Mouse (Mus musculus) stomach, embryonic 15.5 days (tissue): Measurements from ENCODE around the gene Zmiz1. TPM values are rescaled to one million over a fixed set of nuclear protein-coding genes. Genes with fewer than 3 reads are reported as not detected.

Experiments used
- ATAC-seq: fragments of 200-750 bp; cut with Nextera tagmentation; 2 replicates; pipeline ENCODE4 v1.8.0; 2017; ENCODE audit warnings: low read depth, moderate number of reproducible peaks, moderate TSS enrichment; ENCODE audit not compliant: insufficient read depth, low FRiP score
- H3K27ac ChIP-seq: fragments of 300-500 bp; sonication (generic); 2 replicates; pipeline ENCODE4 v1.5.1; 2015; ENCODE audit warnings: mild to moderate bottlenecking, inconsistent platforms
- H3K27me3 ChIP-seq: fragments of 300-500 bp; sonication (generic); replicated peaks from 2 replicates; pipeline ENCODE4 v1.6.1; 2015; ENCODE audit warnings: inconsistent platforms
- H3K36me3 ChIP-seq: fragments of 300-500 bp; sonication (generic); 2 replicates; pipeline ENCODE4 v1.6.1; 2015; ENCODE audit warnings: inconsistent platforms
- H3K4me1 ChIP-seq: fragments of 300-500 bp; sonication (generic); 2 replicates; pipeline ENCODE4 v1.6.1; 2015; ENCODE audit warnings: inconsistent platforms
- H3K4me2 ChIP-seq: fragments of 300-500 bp; sonication (generic); 2 replicates; pipeline ENCODE4 v1.6.1; 2015; ENCODE audit warnings: mild to moderate bottlenecking, inconsistent platforms
- H3K4me3 ChIP-seq: fragments of 300-500 bp; sonication (generic); replicated peaks from 2 replicates; pipeline ENCODE4 v1.5.1; 2015; ENCODE audit warnings: inconsistent platforms
- H3K9ac ChIP-seq: fragments of 300-500 bp; sonication (generic); 2 replicates; pipeline ENCODE4 v1.6.1; 2015; ENCODE audit warnings: inconsistent platforms
- H3K9me3 ChIP-seq: fragments of 300-500 bp; sonication (generic); 2 replicates; pipeline ENCODE4 v1.6.1; 2016; ENCODE audit warnings: inconsistent platforms
- WGBS: fragments of 180-500 bp; shearing (Covaris S2); methylation state at CpG from one replicate; pipeline ENCODE4 v1.1.7; 2015; 5-methylcytosine and 5-hydroxymethylcytosine counted together
- polyA plus RNA-seq: library from polyadenylated mRNA; unstranded; fragments of >200 nt; fragmentation: Nextera tagmentation; extraction: Ambion mirVana; gene quantifications from 2 replicates; pipeline ENCODE4 v1.2.1, GENCODE M21; 2015

Gene Zmiz1
- polyA plus RNA-seq, 1 experiment from 2014 or later, result 29.0 TPM

GRCm38 (mm10) chr14:25598960-25599359 is 140.0 kb downstream of the Zmiz1 start:
- Histone ChIP-seq H3K36me3 (peaks cover 8% of the 10 kb centered on the region), H3K27me3 (no peaks in the 10 kb centered on the region), H3K4me3 (no peak overlapping the region), H3K4me1 (peaks cover 44% of the 10 kb centered on the region), H3K9ac (no peak overlapping the region), H3K27ac (no peak overlapping the region), H3K9me3 (no peaks in the 10 kb centered on the region), H3K4me2 (no peak overlapping the region)
- no peak for ATAC-seq
- 89% methylated on average over 6 of the region's 6 CpGs for WGBS

- Histone ChIP-seq H3K4me1 (peaks cover 43% of the 10 kb centered on the region), H3K9ac (no peak overlapping the region), H3K4me3 (no peak overlapping the region), H3K4me2 (no peak overlapping the region), H3K36me3 (peaks cover 8% of the 10 kb centered on the region), H3K27ac (peak overlapping the region; percentile 71), H3K9me3 (no peaks in the 10 kb centered on the region), H3K27me3 (no peaks in the 10 kb centered on the region)
- 67% methylated on average over 12 of the region's 12 CpGs for WGBS
- ATAC-seq, result no peak
Observed at GRCm38 (mm10) chr14:25599934-25600333, 140.9 kb downstream of the Zmiz1 start.

DNA sequence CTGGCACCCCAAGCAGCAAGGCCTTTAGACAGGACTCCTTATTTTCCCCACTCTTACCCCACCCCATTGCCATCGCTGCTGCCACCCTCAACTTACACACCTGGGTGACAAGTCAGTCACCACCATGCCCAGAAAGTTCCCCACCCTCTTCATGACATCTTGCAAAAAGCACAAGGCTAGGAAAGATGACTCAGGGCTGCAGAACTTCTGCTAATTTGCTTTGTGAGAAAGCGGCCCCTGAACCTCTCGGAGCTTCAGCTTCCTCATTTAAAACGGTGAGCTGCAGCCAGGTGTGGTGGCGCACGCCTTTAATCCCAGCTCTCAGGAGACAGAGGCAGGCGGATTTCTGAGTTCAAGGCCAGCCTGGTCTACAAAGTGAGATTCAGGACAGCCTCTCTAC is 141.4 kb downstream of the Zmiz1 start:
- Histone ChIP-seq H3K27me3 (no peaks in the 10 kb centered on the region), H3K36me3 (peaks cover 8% of the 10 kb centered on the region), H3K4me1 (peaks cover 43% of the 10 kb centered on the region), H3K4me3 (no peak overlapping the region), H3K9ac (no peak overlapping the region), H3K4me2 (no peak overlapping the region), H3K9me3 (no peaks in the 10 kb centered on the region), H3K27ac (peak overlapping the region; percentile 71)
- WGBS, result 71% methylated on average over 7 of the region's 7 CpGs
- ATAC-seq, result no peak

GRCm38 (mm10) chr14:25600951-25601350 is 142.0 kb downstream of the Zmiz1 start:
- H3K36me3 ChIP-seq, result peaks cover 8% of the 10 kb centered on the region
- H3K27me3 ChIP-seq, result no peaks in the 10 kb centered on the region
- H3K4me3 ChIP-seq, result no peak overlapping the region
- 30% methylated on average over 2 of the region's 2 CpGs for WGBS
- H3K9ac ChIP-seq, result no peak overlapping the region
- 0 out of 2 replicates have a peak, but pooled peaks have one; percentile 36 for ATAC-seq
- peaks cover 46% of the 10 kb centered on the region for H3K4me1 ChIP-seq
- no peaks in the 10 kb centered on the region for H3K9me3 ChIP-seq
- H3K4me2 ChIP-seq, result no peak overlapping the region
- peak overlapping the region; percentile 71 for H3K27ac ChIP-seq

- no peak overlapping the region for H3K4me2 ChIP-seq
- 73% methylated on average over 2 of the region's 2 CpGs for WGBS
- ATAC-seq, result no peak
- H3K27me3 ChIP-seq, result no peaks in the 10 kb centered on the region
- H3K9ac ChIP-seq, result no peak overlapping the region
- H3K27ac ChIP-seq, result no peak overlapping the region
- peaks cover 8% of the 10 kb centered on the region for H3K36me3 ChIP-seq
- H3K4me3 ChIP-seq, result no peak overlapping the region
- H3K4me1 ChIP-seq, result peaks cover 57% of the 10 kb centered on the region
- H3K9me3 ChIP-seq, result no peaks in the 10 kb centered on the region
Observed at GRCm38 (mm10) chr14:25602018-25602417, 143.0 kb downstream of the Zmiz1 start.

- Histone ChIP-seq H3K9ac (no peak overlapping the region), H3K4me1 (peaks cover 71% of the 10 kb centered on the region), H3K4me3 (no peak overlapping the region), H3K4me2 (no peak overlapping the region; the same call in 1 of the 2 replicates), H3K27me3 (no peaks in the 10 kb centered on the region), H3K9me3 (no peaks in the 10 kb centered on the region), H3K27ac (no peak overlapping the region), H3K36me3 (no peaks in the 10 kb centered on the region)
- no peak for ATAC-seq
- WGBS, result 22% methylated on average over 18 of the region's 18 CpGs
Observed at GRCm38 (mm10) chr14:25604395-25605142, 145.6 kb downstream of the Zmiz1 start.

DNA sequence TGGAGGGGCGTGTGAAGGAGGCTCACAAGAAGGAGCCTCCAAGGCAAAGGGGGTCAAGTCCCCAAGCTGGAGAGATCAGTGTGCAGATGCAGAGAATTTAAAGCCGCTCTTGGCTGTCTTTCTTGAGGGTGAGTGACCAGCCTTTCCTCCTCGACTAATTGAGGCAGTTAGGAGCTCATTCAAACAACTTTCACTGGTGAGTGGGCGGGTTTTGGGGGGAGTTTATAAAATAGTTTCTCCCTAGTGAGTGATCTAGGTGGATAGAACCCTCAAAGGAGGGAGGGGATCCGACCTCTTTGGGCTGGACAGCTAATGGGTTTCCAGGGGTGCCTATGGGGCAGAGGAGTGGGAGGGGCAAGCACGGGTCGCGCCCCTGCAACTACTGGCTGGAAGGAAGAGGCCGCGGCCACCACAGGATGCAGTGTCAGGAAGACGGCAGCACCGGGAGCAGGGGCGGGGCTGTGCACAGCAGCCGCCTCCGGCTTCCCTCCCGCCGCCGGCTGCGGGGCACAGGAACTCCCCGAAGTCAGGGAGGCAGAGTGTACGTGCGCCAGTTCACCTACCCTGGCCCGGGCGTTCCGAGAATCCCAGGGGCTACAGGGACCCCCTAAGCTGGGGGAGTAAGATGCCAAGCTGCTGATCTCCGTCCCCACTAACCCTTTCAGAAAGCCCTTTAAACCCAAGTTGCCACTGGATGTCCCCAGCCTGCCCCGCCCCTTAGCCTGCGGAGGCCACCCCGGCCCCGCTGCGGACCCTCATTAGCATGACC is 147.6 kb downstream of the Zmiz1 start:
- Histone ChIP-seq H3K4me1 (peaks cover 74% of the 10 kb centered on the region), H3K27me3 (no peaks in the 10 kb centered on the region)
- 2% methylated on average over 31 of the region's 31 CpGs for WGBS

GRCm38 (mm10) chr14:25607141-25607967 is 148.4 kb downstream of the Zmiz1 start:
- WGBS, result under 1% methylated on average over 69 of the region's 103 CpGs
- H3K4me1 ChIP-seq, result peaks cover 76% of the 10 kb centered on the region
- ATAC-seq, result peak; percentile 29; the same call in 1 of the 2 replicates
- no peaks in the 10 kb centered on the region for H3K36me3 ChIP-seq
- H3K9ac ChIP-seq, result peak overlapping the region; percentile 74
- H3K4me3 ChIP-seq, result peak overlapping the region; percentile 75
- H3K9me3 ChIP-seq, result no peaks in the 10 kb centered on the region
- peak overlapping the region; percentile 90 for H3K27ac ChIP-seq
- H3K4me2 ChIP-seq, result peak overlapping the region; percentile 100
- no peaks in the 10 kb centered on the region for H3K27me3 ChIP-seq

More for the DNA sequence above, 147.6 kb downstream of the Zmiz1 start:
- Histone ChIP-seq H3K4me2 (peak overlapping the region; percentile 100), H3K27ac (peak overlapping the region; percentile 90), H3K4me3 (peak overlapping the region; percentile 75), H3K9ac (peak overlapping the region; percentile 74), H3K36me3 (no peaks in the 10 kb centered on the region), H3K9me3 (no peaks in the 10 kb centered on the region)
- ATAC-seq, result peak; percentile 36; the same call in 1 of the 2 replicates

DNA sequence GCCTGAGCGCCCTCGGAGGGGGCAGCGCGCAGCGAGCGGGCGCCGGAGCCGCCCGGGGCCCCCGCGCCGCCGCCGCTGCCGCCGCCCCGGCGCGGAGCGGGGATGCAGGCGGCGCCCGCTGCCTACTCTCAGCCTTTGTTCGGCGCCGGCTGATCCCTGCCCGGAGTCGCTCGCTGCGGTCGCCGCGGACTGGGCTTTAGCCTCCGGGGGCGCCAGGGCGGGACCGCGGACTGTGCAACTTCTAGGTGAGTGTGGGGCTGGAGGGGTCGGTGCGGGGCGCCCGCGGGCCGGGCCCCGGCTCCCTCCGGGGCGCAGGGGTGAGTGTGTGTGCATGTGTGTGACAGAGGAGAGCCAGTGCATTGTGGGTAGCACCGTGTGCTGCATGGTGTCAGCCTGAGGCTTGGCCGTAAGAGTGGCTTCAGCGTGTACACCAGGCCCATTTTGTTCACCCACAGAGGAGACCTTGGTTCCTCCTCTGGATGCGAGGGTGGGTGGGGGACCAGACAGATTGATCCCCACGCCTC is 149.0 kb downstream of the Zmiz1 start:
- H3K9me3 ChIP-seq, result no peaks in the 10 kb centered on the region
- no peaks in the 10 kb centered on the region for H3K27me3 ChIP-seq
- ATAC-seq, result peak; percentile 47
- peak overlapping the region; percentile 74 for H3K9ac ChIP-seq
- H3K4me3 ChIP-seq, result peak overlapping the region; percentile 75
- H3K4me2 ChIP-seq, result peak overlapping the region; percentile 100
- no peaks in the 10 kb centered on the region for H3K36me3 ChIP-seq
- peak overlapping the region; percentile 90 for H3K27ac ChIP-seq
- H3K4me1 ChIP-seq, result peaks cover 72% of the 10 kb centered on the region
- WGBS, result 1% methylated on average over 33 of the region's 53 CpGs

- peak overlapping the region; percentile 75 for H3K4me3 ChIP-seq
- H3K9me3 ChIP-seq, result no peaks in the 10 kb centered on the region
- peak overlapping the region; percentile 74; the same call in 1 of the 2 replicates for H3K9ac ChIP-seq
- H3K36me3 ChIP-seq, result no peaks in the 10 kb centered on the region
- H3K4me2 ChIP-seq, result peak overlapping the region; percentile 100
- H3K27me3 ChIP-seq, result no peaks in the 10 kb centered on the region
- ATAC-seq, result no peak
- 32% methylated on average over 4 of the region's 4 CpGs for WGBS
- H3K4me1 ChIP-seq, result peaks cover 66% of the 10 kb centered on the region
- peak overlapping the region; percentile 90 for H3K27ac ChIP-seq
Observed at GRCm38 (mm10) chr14:25608618-25609017, 149.6 kb downstream of the Zmiz1 start.

DNA sequence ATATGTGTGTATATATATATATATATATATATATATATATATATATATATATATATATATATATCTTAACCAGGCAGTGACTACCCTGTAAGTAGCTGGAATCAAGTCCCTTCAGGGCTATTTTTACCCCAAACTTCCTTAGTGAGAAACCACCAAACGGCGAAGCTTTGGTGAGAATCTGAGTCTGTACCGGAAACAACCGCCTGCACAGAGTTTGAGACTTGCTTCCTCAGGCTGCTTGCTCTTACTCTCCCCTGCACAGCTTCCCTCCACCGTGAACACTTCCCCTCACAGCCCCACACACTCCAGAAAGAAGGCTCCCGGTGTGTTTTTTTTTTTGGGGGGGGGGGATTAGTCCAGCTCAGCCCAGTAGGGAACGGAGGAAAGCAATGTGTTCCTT is 150.4 kb downstream of the Zmiz1 start:
- peak overlapping the region; percentile 54 for H3K27ac ChIP-seq
- 0 out of 2 replicates have a peak overlapping the region, but pooled peaks have one; percentile 36 for H3K4me2 ChIP-seq
- no peak overlapping the region for H3K9ac ChIP-seq
- ATAC-seq, result no peak
- 0 out of 2 replicates have a peak overlapping the region, but pooled peaks have one; percentile 8 for H3K4me3 ChIP-seq
- 67% methylated on average over 7 of the region's 7 CpGs for WGBS
- no peaks in the 10 kb centered on the region for H3K36me3 ChIP-seq
- H3K9me3 ChIP-seq, result no peaks in the 10 kb centered on the region
- H3K27me3 ChIP-seq, result no peaks in the 10 kb centered on the region
- peaks cover 61% of the 10 kb centered on the region for H3K4me1 ChIP-seq
